Mouse (Mus musculus): ENCODE data around the gene Smox. TPM values are rescaled to one million over a fixed set of nuclear protein-coding genes. Genes with fewer than 3 reads are reported as not detected.
A peak's percentile ranks its signal among the peaks of the same experiment; 100 is the strongest.

The Smox gene
- polyA plus RNA-seq, 1 experiment from 2014 or later = 19.1 TPM

DNA sequence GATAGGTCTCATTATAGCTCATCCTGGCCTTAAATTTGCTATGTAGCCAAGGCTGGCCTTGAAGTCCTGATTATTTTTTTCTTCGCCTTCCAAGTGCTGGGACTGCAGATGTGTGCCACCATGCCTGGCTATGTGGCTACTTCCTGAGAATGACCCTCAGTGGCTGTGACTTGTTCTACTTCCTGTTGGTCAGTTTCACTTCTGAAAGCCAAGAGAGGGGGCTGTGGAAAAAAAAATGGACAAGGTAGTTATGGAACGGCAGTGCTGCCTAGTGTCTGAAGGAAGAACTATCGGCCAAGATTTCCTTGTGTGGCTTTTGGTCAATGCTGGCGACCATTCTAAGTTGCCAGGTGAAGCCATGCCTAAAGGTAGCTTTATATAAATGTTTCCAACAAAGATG is 26.3 kb downstream of the Smox start:
- WGBS = 84% methylated on average over 4 of the region's 4 CpGs
- no peak for ATAC-seq (ENCODE audit: low FRiP score, low TSS enrichment)

GRCm38 (mm10) chr2:131518790-131519189 is 27.5 kb downstream of the Smox start:
- TF ChIP-seq EP300 (optimal IDR thresholded peaks at IDR 0.05) (no peak), CTCF (IDR thresholded peaks at IDR 0.05; ENCODE audit: low read depth) (no peak)

More for the DNA sequence above, 26.3 kb downstream of the Smox start:
- Histone ChIP-seq H3K4me3 (ENCODE audit: low read depth, low read length) (no peak overlapping the region), H3K9ac (ENCODE audit: low read length) (no peak overlapping the region), H3K27me3 (ENCODE audit: control insufficient read depth, insufficient read depth, low read length) (no peaks in the 10 kb centered on the region), H3K36me3 (ENCODE audit: control insufficient read depth, insufficient read depth, low read length) (no peaks in the 10 kb centered on the region), H3K4me1 (replicated peaks; ENCODE audit: control insufficient read depth, insufficient read depth) (no peaks in the 10 kb centered on the region), H3K27ac (replicated peaks) (no peak overlapping the region), H3K4me2 (replicated peaks; ENCODE audit: low read depth) (no peak overlapping the region), H3K9me3 (ENCODE audit: control insufficient read depth, low read length) (no peaks in the 10 kb centered on the region)
- DNase-seq (ENCODE audit: low spot score) = no peak
- TF ChIP-seq EP300 (optimal IDR thresholded peaks at IDR 0.05) (no peak), CTCF (IDR thresholded peaks at IDR 0.05; ENCODE audit: low read depth) (peak; percentile 29; the same call in 1 of the 2 replicates)

GRCm38 (mm10) chr2:131520743-131521142 is 29.4 kb downstream of the Smox start:
- Histone ChIP-seq H3K27me3 (ENCODE audit: control insufficient read depth, insufficient read depth, low read length) (no peaks in the 10 kb centered on the region), H3K36me3 (ENCODE audit: control insufficient read depth, insufficient read depth, low read length) (no peaks in the 10 kb centered on the region), H3K4me1 (replicated peaks; ENCODE audit: control insufficient read depth, insufficient read depth) (no peaks in the 10 kb centered on the region), H3K4me2 (replicated peaks; ENCODE audit: low read depth) (no peak overlapping the region), H3K27ac (replicated peaks) (no peak overlapping the region), H3K9me3 (ENCODE audit: control insufficient read depth, low read length) (no peaks in the 10 kb centered on the region), H3K4me3 (ENCODE audit: low read depth, low read length) (no peak overlapping the region), H3K9ac (ENCODE audit: low read length) (no peak overlapping the region)
- 95% methylated on average over 19 of the region's 19 CpGs for WGBS
- DNase-seq (ENCODE audit: low spot score) (no peak), ATAC-seq (ENCODE audit: low FRiP score, low TSS enrichment) (no peak)
- TF ChIP-seq EP300 (optimal IDR thresholded peaks at IDR 0.05) (no peak), CTCF (IDR thresholded peaks at IDR 0.05; ENCODE audit: low read depth) (no peak)

More at GRCm38 (mm10) chr2:131518790-131519189, 27.5 kb downstream of the Smox start:
- Histone ChIP-seq H3K4me1 (replicated peaks; ENCODE audit: control insufficient read depth, insufficient read depth) (no peaks in the 10 kb centered on the region), H3K36me3 (ENCODE audit: control insufficient read depth, insufficient read depth, low read length) (no peaks in the 10 kb centered on the region), H3K9me3 (ENCODE audit: control insufficient read depth, low read length) (no peaks in the 10 kb centered on the region), H3K4me3 (ENCODE audit: low read depth, low read length) (no peak overlapping the region), H3K27ac (replicated peaks) (no peak overlapping the region), H3K4me2 (replicated peaks; ENCODE audit: low read depth) (no peak overlapping the region), H3K27me3 (ENCODE audit: control insufficient read depth, insufficient read depth, low read length) (no peaks in the 10 kb centered on the region), H3K9ac (ENCODE audit: low read length) (no peak overlapping the region)
- DNase-seq (ENCODE audit: low spot score) (no peak), ATAC-seq (ENCODE audit: low FRiP score, low TSS enrichment) (no peak)
- 44% methylated on average over 3 of the region's 3 CpGs for WGBS

DNA sequence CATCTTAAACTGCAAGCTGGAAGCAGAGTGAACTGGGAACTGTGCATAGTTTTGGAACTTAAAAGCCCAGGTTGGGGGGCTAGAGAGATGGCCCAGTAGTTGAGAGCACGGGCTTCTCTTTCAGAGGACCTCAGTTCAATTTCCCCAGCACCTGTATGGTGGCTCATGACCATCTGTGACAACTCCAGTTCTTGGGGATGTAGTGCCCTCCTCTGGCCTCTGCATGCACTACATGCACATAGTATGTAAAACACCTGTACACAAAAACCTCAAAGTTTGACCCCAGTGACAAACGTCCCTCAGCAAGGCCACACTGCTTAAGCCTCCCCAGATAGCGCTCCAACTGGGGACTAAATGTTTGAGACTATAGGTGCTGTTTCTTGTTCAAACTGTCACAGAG is 35.8 kb downstream of the Smox start:
- WGBS = 49% methylated on average over 3 of the region's 3 CpGs
- DNase-seq (ENCODE audit: low spot score) = peak; percentile 42
- no peaks in the 10 kb centered on the region for H3K4me1 ChIP-seq (replicated peaks; ENCODE audit: control insufficient read depth, insufficient read depth)
- H3K9ac ChIP-seq (ENCODE audit: low read length) = no peak overlapping the region
- no peak for ATAC-seq (ENCODE audit: low FRiP score, low TSS enrichment)
- H3K4me2 ChIP-seq (replicated peaks; ENCODE audit: low read depth) = no peak overlapping the region
- H3K36me3 ChIP-seq (ENCODE audit: control insufficient read depth, insufficient read depth, low read length) = no peaks in the 10 kb centered on the region
- TF ChIP-seq EP300 (optimal IDR thresholded peaks at IDR 0.05) (no peak), CTCF (IDR thresholded peaks at IDR 0.05; ENCODE audit: low read depth) (peak; percentile 74)
- no peaks in the 10 kb centered on the region for H3K27me3 ChIP-seq (ENCODE audit: control insufficient read depth, insufficient read depth, low read length)
- H3K9me3 ChIP-seq (ENCODE audit: control insufficient read depth, low read length) = no peaks in the 10 kb centered on the region
- H3K4me3 ChIP-seq (ENCODE audit: low read depth, low read length) = no peak overlapping the region
- H3K27ac ChIP-seq (replicated peaks) = no peak overlapping the region

GRCm38 (mm10) chr2:131529898-131530622 is 38.8 kb downstream of the Smox start:
- no peak overlapping the region for H3K4me3 ChIP-seq (ENCODE audit: low read depth, low read length)
- 33% methylated on average over 11 of the region's 11 CpGs for WGBS
- ATAC-seq (ENCODE audit: low FRiP score, low TSS enrichment) (peak; percentile 61), DNase-seq (ENCODE audit: low spot score) (peak; percentile 61)
- H3K9ac ChIP-seq (ENCODE audit: low read length) = no peak overlapping the region
- H3K36me3 ChIP-seq (ENCODE audit: control insufficient read depth, insufficient read depth, low read length) = no peaks in the 10 kb centered on the region
- no peak for TF ChIP-seq EP300 (optimal IDR thresholded peaks at IDR 0.05)
- peak; percentile 91 for TF ChIP-seq CTCF (IDR thresholded peaks at IDR 0.05; ENCODE audit: low read depth)
- H3K9me3 ChIP-seq (ENCODE audit: control insufficient read depth, low read length) = no peaks in the 10 kb centered on the region
- no peak overlapping the region for H3K4me2 ChIP-seq (replicated peaks; ENCODE audit: low read depth)
- H3K27me3 ChIP-seq (ENCODE audit: control insufficient read depth, insufficient read depth, low read length) = no peaks in the 10 kb centered on the region
- H3K27ac ChIP-seq (replicated peaks) = no peak overlapping the region
- no peaks in the 10 kb centered on the region for H3K4me1 ChIP-seq (replicated peaks; ENCODE audit: control insufficient read depth, insufficient read depth)

DNA sequence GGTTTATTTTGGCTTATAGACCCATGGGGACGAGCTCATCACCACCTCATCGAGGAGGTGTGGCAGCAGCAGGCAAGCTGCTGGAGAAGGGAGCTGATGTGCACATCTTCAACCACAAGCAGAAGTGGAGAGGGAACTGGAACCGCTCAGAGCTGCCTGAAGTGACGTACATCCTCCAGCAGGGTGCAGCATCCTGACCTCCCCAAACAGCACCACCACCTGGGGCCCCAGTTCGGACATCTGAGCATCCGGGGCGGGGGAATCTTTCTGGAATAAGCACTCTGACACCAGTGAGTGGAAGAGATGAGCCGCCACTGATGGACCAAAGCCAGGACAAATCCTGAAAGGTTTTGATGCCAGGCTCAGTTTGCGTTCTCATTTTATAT is 39.3 kb downstream of the Smox start:
- ATAC-seq (ENCODE audit: low FRiP score, low TSS enrichment) (peak; percentile 35; the same call in 1 of the 2 replicates), DNase-seq (ENCODE audit: low spot score) (peak; percentile 50)
- Histone ChIP-seq H3K27me3 (ENCODE audit: control insufficient read depth, insufficient read depth, low read length) (no peaks in the 10 kb centered on the region), H3K4me3 (ENCODE audit: low read depth, low read length) (no peak overlapping the region), H3K9me3 (ENCODE audit: control insufficient read depth, low read length) (no peaks in the 10 kb centered on the region), H3K27ac (replicated peaks) (no peak overlapping the region), H3K4me2 (replicated peaks; ENCODE audit: low read depth) (no peak overlapping the region), H3K4me1 (replicated peaks; ENCODE audit: control insufficient read depth, insufficient read depth) (no peaks in the 10 kb centered on the region), H3K9ac (ENCODE audit: low read length) (no peak overlapping the region), H3K36me3 (ENCODE audit: control insufficient read depth, insufficient read depth, low read length) (no peaks in the 10 kb centered on the region)
- WGBS = 20% methylated on average over 9 of the region's 9 CpGs
- peak; percentile 76 for TF ChIP-seq CTCF (IDR thresholded peaks at IDR 0.05; ENCODE audit: low read depth)
- TF ChIP-seq EP300 (optimal IDR thresholded peaks at IDR 0.05) = no peak

All from stomach, postnatal 0 days (tissue).